In the genomic region with DNA sequence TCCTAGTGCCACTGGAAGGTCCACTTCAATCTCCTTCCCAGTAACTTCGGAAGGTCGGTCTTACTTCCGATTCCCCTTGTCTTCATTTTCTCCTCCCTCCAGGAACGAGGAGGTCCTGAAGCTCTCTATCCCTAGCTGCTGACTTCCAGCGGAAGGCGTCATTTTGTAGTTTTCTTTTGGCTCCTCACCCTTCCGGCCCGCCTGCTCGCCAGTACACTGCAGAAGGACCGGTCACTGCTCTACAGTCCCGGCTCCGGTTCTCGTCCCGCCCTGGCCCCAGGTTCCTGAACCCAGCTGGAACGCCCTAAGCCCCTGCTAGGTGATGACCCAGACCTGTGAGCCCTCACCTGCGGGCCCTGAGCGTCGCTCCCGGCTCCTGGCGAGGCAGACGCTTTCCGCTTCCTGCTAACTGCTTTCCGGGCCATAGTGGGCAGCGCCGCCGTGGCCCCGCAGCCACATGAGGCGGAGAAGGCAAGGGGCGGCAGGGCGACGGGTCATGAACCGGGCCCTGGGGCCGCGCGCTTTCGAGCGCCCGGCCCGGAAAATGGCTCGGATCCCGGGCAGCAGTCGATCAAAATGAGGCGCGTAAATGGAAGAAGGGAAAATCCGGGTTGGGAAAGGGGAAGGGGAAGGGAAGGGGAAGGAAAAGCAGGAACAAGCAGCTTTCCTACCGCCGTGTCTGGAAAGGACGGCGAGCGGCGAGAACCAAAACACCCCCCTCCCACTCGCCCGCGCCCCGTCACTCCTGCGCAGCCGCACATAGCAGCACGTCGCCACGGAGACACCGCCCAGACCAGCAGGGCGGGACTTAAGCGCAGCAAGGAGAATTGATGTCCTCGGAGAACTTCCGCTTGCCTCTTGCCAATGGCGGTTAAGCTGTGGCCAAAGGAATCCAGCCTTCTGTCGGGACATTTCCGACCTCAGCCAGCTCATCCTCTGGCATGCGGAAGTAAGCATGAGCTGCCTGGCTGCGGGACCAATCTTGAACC, we compare ENCODE assay signal across 8 mouse cellular contexts. TPM values are rescaled to one million over a fixed set of nuclear protein-coding genes. Genes with fewer than 3 reads are reported as not detected.
DNase-seq lines count a peak whose midpoint lies in the region; ATAC-seq and TF ChIP-seq lines count a peak whose summit lies in the region.

A gene (minus strand): TSS at position 749 of the 989 bp plus-strand sequence.

- under 1% methylated on average over 70 of the region's 70 CpGs for WGBS in bone marrow, adult 2 months
- WGBS in embryonic facial prominence, embryonic 15.5 days, result under 1% methylated on average over 70 of the region's 70 CpGs
- under 1% methylated on average over 70 of the region's 70 CpGs for WGBS in limb, embryonic 14.5 days
- under 1% methylated on average over 70 of the region's 70 CpGs for WGBS in midbrain, postnatal 0 days

- peaks cover 28% of the 10 kb centered on the region for H3K36me3 ChIP-seq in embryonic facial prominence, embryonic 15.5 days
- H3K36me3 ChIP-seq in limb, embryonic 14.5 days (ENCODE audit: control insufficient read depth, insufficient read depth, low read length), result peaks cover 36% of the 10 kb centered on the region
- peaks cover 18% of the 10 kb centered on the region; the same call in 1 of the 2 replicates for H3K36me3 ChIP-seq in midbrain, postnatal 0 days (ENCODE audit: insufficient read depth, low read length)

- H3K9ac ChIP-seq in embryonic facial prominence, embryonic 15.5 days, result peak within 1 kb of the TSS; percentile 97
- peak within 1 kb of the TSS; percentile 96 for H3K9ac ChIP-seq in limb, embryonic 14.5 days (ENCODE audit: low read depth, low read length, severe bottlenecking)
- H3K9ac ChIP-seq in midbrain, postnatal 0 days (replicated peaks; ENCODE audit: low read length, poor library complexity, severe bottlenecking), result peak within 1 kb of the TSS; percentile 97

- no peak for TF ChIP-seq CTCF in bone marrow, adult 2 months (IDR thresholded peaks at IDR 0.05; ENCODE audit: control insufficient read depth, insufficient read depth, low read length)
- TF ChIP-seq CTCF in midbrain, postnatal 0 days (IDR thresholded peaks at IDR 0.05), result no peak

- ATAC-seq in embryonic facial prominence, embryonic 15.5 days (ENCODE audit: insufficient number of reproducible peaks, low FRiP score, low TSS enrichment, low read depth), result peak; percentile 95
- peak; percentile 97 for ATAC-seq in limb, embryonic 14.5 days (ENCODE audit: low FRiP score, low read depth)
- ATAC-seq in midbrain, postnatal 0 days (ENCODE audit: low FRiP score), result peak; percentile 95

- peak; percentile 87 for TF ChIP-seq POLR2A in bone marrow, adult 2 months (IDR thresholded peaks at IDR 0.05; ENCODE audit: borderline replicate concordance, control insufficient read depth, low read depth, low read length)
- peak; percentile 63; the same call in 1 of the 2 replicates for TF ChIP-seq POLR2A in limb, embryonic 14.5 days (IDR thresholded peaks at IDR 0.05; ENCODE audit: borderline replicate concordance, extremely low read depth, insufficient read depth, insufficient read length)

- peak; percentile 98 for DNase-seq in 416B (ENCODE audit: low read depth)
- DNase-seq in heart, adult 8-10 months (ENCODE audit: low spot score), result peak; percentile 95
- DNase-seq in kidney, adult 9 months, result peak; percentile 98
- DNase-seq in limb, embryonic 14.5 days (ENCODE audit: low spot score), result peak; percentile 94
- peak; percentile 97 for DNase-seq in midbrain, postnatal 0 days (ENCODE audit: low spot score)
- DNase-seq in spleen, postnatal 14 days (ENCODE audit: low spot score in 2 of 2), result peak; percentile 89 to 92

- no peaks in the 10 kb centered on the region for H3K27me3 ChIP-seq in embryonic facial prominence, embryonic 15.5 days
- H3K27me3 ChIP-seq in limb, embryonic 14.5 days (ENCODE audit: control insufficient read depth, insufficient read depth, low read length), result no peaks in the 10 kb centered on the region
- H3K27me3 ChIP-seq in midbrain, postnatal 0 days (ENCODE audit: insufficient read depth, low read length), result no peaks in the 10 kb centered on the region

- H3K9me3 ChIP-seq in embryonic facial prominence, embryonic 15.5 days (replicated peaks), result no peaks in the 10 kb centered on the region
- H3K9me3 ChIP-seq in limb, embryonic 14.5 days (ENCODE audit: control insufficient read depth, low read length), result no peaks in the 10 kb centered on the region
- H3K9me3 ChIP-seq in midbrain, postnatal 0 days (ENCODE audit: low read length), result no peaks in the 10 kb centered on the region

- H3K4me2 ChIP-seq in embryonic facial prominence, embryonic 15.5 days (replicated peaks), result peak within 1 kb of the TSS; percentile 80
- peak within 1 kb of the TSS; percentile 83 for H3K4me2 ChIP-seq in limb, embryonic 14.5 days (replicated peaks; ENCODE audit: low read depth, low read length, severe bottlenecking)
- H3K4me2 ChIP-seq in midbrain, postnatal 0 days (ENCODE audit: low read depth, low read length, poor library complexity, severe bottlenecking), result peak within 1 kb of the TSS; percentile 79

- H3K27ac ChIP-seq in bone marrow, adult 2 months (ENCODE audit: control insufficient read depth, insufficient read depth, low read depth, low read length, poor library complexity), result peak within 1 kb of the TSS; percentile 98
- peak within 1 kb of the TSS; percentile 99 for H3K27ac ChIP-seq in embryonic facial prominence, embryonic 15.5 days (replicated peaks)
- peak within 1 kb of the TSS; percentile 97 for H3K27ac ChIP-seq in limb, embryonic 14.5 days (replicated peaks; ENCODE audit: low read depth, low read length)
- H3K27ac ChIP-seq in midbrain, postnatal 0 days (ENCODE audit: low read depth, low read length), result peak within 1 kb of the TSS; percentile 96

- H3K4me1 ChIP-seq in bone marrow, adult 2 months (ENCODE audit: control insufficient read depth, insufficient read depth, low read length), result peaks cover 7% of the 10 kb centered on the region; the same call in 1 of the 2 replicates
- H3K4me1 ChIP-seq in embryonic facial prominence, embryonic 15.5 days, result peaks cover 17% of the 10 kb centered on the region
- H3K4me1 ChIP-seq in limb, embryonic 14.5 days (ENCODE audit: control insufficient read depth, insufficient read depth, low read length), result peaks cover 13% of the 10 kb centered on the region
- peaks cover 8% of the 10 kb centered on the region; the same call in 1 of the 2 replicates for H3K4me1 ChIP-seq in midbrain, postnatal 0 days (ENCODE audit: insufficient read depth, low read length)

- H3K4me3 ChIP-seq in bone marrow, adult 2 months (replicated peaks; ENCODE audit: control insufficient read depth, low read depth, low read length), result peak within 1 kb of the TSS; percentile 87
- peak within 1 kb of the TSS; percentile 100 for H3K4me3 ChIP-seq in embryonic facial prominence, embryonic 15.5 days (replicated peaks)
- H3K4me3 ChIP-seq in limb, embryonic 14.5 days (replicated peaks; ENCODE audit: low read length), result peak within 1 kb of the TSS; percentile 100
- peak within 1 kb of the TSS; percentile 98 for H3K4me3 ChIP-seq in midbrain, postnatal 0 days (ENCODE audit: low read depth, low read length)

RNA-seq across cellular contexts. Expression of the gene that starts here (rescaled TPM):
- polyA plus RNA-seq in bone marrow, adult 2 months (2011; ENCODE audit: insufficient read depth, insufficient read length, low replicate concordance, missing spikeins), result 76.7 and 82.1 TPM in 2 replicates
- 59.7 and 60.8 TPM in 2 replicates for polyA plus RNA-seq in embryonic facial prominence, embryonic 15.5 days (2015; fragmentation: Nextera tagmentation; extraction: Ambion mirVana)
- total RNA-seq in heart, adult 8-10 months (2022), result 10 to 100 TPM; 22.9 to 35.5 (median 27.7) TPM
- 35.4 and 41.0 TPM in 2 replicates for polyA plus RNA-seq in limb, embryonic 14.5 days (2012; rRNA removed)
- 42.4 and 43.4 TPM in 2 replicates for polyA plus RNA-seq in limb, embryonic 14.5 days (2014; fragmentation: Nextera tagmentation; extraction: Ambion mirVana)
- 61.2 and 65.8 TPM in 2 replicates for total RNA-seq in midbrain, postnatal 0 days (2014; rRNA removed)
- polyA plus RNA-seq in midbrain, postnatal 0 days (2015; fragmentation: Nextera tagmentation; extraction: Ambion mirVana), result 52.6 and 53.2 TPM in 2 replicates

Comparison
In these comparisons a context has a peak if more than half of its experiments do, and no peak if none do; other contexts are left out.
1. Peak in every context shown above with its lines: DNase-seq, ATAC-seq, H3K4me3 ChIP-seq and H3K27ac ChIP-seq.